Mouse (Mus musculus): Measurements from ENCODE around the gene 1700016K19Rik. TPM values are rescaled to one million over a fixed set of nuclear protein-coding genes. Genes with fewer than 3 reads are reported as not detected.
"Not testable (repeated sequence)": the region's sequence is repeated elsewhere in the genome, so short reads cannot be mapped to it uniquely, and the experiment has no call there.

Gene 1700016K19Rik
- total RNA-seq, 2 experiments from 2014 or later: not detected

DNA sequence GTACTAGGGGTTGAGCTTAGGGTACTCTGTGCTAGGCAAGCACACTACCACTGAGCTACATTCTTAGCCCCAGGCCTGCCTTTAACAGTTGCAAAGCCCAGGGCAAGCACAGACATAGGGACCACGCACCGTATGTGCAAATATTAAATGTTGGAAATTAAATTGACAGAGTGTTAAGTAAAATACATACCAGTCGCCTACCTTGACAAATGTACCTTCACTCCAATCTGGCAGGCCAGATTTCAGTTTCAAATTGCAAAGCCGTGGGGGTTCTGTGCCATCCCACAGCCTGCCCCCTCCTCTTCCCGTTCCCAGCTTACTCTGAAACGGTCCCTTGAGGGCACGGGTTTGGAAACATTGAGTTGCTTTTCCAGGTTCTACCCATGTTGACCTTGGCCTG lies 13.8 kb upstream of the 1700016K19Rik start:
- DNase-seq: no peak

DNA sequence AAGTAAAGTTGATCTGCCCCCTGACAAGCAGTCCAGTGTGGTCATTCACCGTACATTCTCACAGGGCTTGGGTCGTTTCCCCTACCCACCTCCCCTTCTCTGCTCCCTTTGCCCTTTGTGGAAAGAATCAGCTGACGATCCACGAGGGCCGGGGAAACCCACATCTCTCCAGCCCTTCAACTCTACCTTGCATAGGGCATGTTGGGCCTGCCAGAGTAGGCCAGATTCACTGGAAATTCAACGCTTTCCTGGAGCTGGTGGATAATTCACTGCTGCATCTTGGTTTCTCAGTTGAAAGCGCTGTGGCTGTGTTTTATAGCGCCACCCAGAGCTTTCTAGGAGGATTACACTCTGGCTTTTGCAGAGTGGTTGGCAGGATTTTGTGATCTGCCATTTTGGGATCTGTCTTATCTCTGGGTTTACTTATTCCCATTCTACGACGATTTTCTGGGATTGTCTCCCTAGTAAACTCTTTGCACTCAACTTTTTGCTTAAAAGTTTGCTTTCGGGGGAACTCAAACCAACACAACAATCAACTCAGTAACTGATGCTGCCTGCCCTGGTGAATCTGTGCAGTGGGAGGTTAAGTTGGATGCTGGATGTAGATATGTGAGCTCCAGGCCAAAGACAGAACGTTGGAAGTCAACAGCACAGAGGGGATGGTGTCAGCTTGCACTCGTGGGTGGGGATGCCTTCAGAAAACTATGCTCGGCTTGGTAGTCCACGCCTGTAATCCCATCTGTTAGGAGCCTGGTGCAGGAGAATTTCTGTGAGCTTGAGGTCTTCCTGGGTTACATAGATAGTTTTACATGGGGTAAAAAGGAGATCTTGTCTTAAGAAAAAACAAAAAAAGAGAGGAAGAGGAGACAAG lies 8.5 kb upstream of the 1700016K19Rik start:
- DNase-seq: no peak

GRCm38 (mm10) chr11:75991911-75992310 lies 7.8 kb upstream of the 1700016K19Rik start:
- DNase-seq: no peak

- DNase-seq: no peak
These were observed 7.2 kb upstream of the 1700016K19Rik start for GRCm38 (mm10) chr11:75992481-75992880.

GRCm38 (mm10) chr11:75994357-75994756 lies 5.4 kb upstream of the 1700016K19Rik start:
- no peak for DNase-seq

DNA sequence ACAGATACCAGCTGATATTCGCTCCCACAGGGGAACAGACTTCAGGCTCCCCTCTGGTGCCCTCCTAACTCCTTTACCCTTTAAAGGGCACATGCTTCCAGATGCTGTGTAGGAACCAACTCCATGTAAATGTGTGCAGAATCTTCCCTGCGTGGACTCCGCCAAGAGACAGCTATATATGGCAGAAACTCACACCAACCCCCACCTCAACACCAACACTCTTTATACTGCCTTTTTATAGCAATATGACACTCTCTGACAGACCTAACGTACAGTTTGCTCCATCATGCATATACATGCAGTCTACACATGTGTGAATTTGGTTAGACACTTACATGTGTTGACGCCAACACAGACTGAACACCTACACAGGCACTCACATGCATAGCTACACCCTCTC lies 989 bp downstream of the 1700016K19Rik start:
- DNase-seq: no peak

- no peak for DNase-seq
These were observed 1.6 kb downstream of the 1700016K19Rik start for GRCm38 (mm10) chr11:76001237-76001878.

DNA sequence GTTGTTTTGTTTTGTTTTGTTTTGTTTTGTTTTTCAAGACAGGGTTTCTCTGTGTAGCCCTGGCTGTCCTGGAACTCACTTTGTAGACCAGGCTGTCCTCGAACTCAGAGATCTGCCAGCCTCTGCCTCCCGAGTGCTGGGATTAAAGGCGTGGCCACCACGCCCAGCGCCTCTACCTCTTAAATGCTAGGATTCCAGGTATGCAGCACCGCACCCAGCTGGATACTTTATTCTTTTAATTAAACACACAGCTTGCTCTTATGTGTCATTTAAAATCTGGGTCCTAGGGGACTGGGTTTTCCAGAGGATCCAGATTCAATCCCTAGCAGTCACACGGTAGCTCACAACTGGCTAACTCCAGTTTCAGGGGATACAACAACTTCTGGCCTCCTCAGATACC lies 4.6 kb downstream of the 1700016K19Rik start:
- not testable (repeated sequence) for DNase-seq

DNA sequence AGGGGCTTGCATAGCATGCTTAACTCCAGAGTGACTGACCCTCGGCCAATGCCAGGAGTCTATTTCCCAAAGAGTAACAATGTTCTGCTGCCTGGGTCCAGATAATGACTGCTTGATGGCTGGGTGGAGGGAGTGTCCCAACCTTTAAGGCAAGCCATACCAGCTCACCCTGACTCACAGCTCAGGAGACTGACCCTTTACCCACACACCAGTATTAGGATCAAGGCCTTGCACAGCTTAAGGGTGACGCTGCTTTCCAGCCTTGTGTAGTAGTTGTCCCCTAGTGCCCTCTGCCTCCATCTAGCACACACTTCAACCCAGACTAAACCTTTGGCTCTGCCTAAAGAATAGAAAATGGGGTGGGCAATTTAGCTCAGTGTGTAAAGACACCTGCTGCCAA lies 8.4 kb downstream of the 1700016K19Rik start:
- no peak for DNase-seq

GRCm38 (mm10) chr11:76009101-76009500 lies 9.4 kb downstream of the 1700016K19Rik start:
- DNase-seq: no peak

DNA sequence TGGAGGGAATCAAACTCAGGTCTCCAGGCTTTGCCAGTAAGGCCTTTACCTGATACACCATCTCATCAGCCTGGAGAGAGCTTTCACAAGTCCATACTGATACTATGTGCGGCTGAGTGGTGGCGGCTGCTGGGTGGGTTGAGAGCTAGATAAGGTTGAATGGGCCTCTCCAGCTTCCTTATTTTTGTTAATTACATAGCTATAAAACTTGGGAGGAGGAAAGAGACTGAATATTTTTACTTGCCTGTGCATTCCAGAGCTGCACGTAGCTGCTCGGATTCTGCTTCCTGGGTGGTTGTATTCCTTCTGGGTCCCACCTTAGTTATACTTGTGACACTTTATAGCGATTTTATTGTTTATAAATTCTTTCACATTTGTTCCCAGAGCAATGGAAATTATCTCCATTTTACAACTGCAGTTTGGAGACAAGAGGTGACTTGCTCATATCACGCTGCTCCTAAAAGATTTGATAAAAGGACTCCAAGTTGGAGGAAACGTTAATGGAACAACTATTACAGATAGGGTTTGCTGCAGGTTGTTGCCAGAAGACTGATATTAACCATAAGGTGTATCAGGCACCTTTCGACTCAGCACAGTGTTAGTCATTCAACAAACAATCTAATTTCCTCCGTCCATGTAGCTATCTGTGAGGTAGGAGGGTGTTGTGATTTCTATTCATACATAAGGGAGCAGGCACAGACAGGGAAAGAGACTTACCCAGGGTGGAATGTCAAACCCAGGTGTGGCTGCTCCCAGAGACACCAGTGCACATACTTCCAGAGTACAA lies 11.3 kb downstream of the 1700016K19Rik start:
- no peak for DNase-seq

- no peak for DNase-seq
These were observed 15.5 kb downstream of the 1700016K19Rik start for GRCm38 (mm10) chr11:76015251-76015650.

DNA sequence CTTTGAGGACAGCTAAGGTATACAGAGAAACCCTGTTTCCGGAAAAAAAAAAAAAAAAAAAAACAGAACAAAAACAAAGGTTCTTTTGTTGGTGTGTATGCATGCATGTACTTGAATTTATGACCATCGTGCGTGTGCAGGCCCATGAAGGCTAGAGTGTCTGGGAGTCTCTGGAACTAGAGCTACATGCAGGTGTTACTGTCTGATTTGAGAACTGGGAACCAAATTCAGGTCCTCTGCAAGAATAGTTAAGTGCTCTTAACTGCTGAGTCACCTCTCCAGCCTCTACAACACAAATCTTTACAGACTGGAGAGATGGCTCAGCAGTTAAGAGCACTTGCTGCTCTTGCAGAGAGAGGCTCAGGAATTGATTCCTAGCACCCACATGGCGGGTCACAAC lies 16.1 kb downstream of the 1700016K19Rik start:
- no peak for DNase-seq

DNA sequence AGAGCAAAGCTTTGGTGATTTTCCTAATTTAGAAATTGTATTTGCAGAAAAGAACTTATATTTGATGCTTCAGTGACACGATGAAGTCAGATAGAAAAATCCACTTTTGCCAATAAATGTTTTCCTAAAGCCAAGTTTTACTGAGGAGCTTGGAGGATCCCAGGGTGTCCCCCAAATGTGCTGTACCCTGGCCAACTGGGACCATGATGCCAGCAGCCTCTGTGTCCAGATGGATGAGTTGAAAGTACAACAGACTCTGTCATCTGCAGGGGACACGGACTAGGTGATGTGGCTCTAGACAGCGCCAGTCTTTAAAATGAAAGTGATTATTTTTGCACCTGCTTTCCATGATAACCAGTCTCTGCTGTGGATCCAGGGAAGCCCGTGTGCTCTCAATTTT lies 20.2 kb downstream of the 1700016K19Rik start:
- DNase-seq: no peak

DNA sequence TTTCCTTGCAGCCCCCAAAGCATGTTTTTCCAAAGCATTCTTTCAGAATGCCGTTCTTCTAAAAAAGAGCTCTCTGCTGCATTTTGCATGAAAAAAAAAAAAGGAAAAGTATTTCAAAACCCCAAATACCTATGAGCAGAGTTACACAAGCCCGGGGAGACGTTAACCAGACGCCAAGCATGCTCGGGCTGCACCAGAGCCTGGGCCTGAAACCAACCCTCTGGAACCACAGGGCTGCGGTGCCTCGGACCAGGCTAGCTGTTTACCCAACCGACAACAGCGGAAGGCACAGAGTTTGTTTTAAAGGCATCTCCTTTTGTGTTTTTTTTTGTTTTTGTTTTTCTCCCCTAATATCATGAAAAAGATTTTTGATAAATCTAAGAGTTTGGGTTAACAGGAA lies 21.2 kb downstream of the 1700016K19Rik start:
- DNase-seq: no peak

DNA sequence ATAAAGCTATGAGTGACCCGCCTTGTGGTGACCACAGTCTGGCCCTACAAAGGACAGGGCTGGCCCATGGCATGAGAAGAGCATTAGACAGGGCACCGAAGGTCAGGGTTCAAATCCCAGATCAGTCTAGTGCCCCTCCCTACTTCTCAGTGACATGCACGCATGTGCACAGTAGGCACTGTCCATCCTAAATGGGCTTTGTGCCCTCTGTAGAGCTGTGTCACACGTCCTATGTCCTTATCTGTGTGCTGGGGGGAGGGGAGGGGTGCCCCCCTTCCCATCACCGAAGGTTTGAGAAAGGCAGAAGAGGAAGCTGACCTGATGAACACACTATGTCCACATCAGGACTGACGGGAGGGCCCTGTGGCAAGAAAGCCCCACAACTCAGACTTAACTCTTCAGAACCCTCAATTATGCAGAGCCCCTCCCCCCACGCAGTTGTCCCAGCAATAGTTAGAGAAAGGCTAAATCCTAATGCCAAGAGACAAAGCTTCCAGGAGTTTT lies 25.4 kb downstream of the 1700016K19Rik start:
- DNase-seq: no peak

DNA sequence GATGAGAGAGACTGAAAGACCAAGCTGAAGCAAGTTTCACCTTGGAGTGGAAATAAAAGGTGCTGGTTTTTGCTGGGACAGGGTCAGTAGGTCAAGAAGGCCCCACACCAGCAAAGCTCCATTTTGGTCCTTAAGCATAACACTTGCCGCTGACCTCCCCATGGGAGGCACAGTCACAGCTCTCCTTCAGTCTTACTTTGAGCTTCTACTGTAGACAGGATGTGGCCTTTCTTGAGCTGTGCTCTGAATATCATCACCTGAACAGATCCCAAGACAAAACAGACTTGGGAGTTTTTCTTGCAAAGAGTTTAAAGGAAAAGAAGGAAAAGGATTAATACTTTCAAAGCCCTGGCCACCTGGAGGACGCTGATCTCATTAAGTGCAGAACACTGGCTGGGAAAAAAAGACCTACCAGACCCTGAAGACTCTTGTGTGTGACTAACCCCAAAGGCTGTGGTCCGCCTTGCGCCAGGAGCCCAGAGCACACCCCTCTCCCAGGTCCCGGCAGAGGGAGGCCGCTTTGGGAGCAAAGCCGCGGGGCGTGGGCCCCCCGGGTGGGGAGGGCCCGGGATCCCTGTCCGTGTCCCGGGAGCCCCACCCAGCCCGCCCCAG lies 26.9 kb downstream of the 1700016K19Rik start:
- no peak for DNase-seq

- peak; percentile 96 for DNase-seq
These were observed 27.7 kb downstream of the 1700016K19Rik start, which contains the start of gene Rflnb for GRCm38 (mm10) chr11:76027139-76028071. TSS of gene Rflnb (minus strand) at chr11:76027782.

GRCm38 (mm10) chr11:76028072-76028465 lies 28.4 kb downstream of the 1700016K19Rik start:
- peak; percentile 38 for DNase-seq

- DNase-seq: no peak
These were observed 33.6 kb downstream of the 1700016K19Rik start for GRCm38 (mm10) chr11:76033359-76033758.

GRCm38 (mm10) chr11:76033836-76034235 lies 34.1 kb downstream of the 1700016K19Rik start:
- DNase-seq: no peak

Measured in gastrocnemius, postnatal 10 days (tissue).